Mouse (Mus musculus): ENCODE measurements around the gene Cers1. TPM values are rescaled to one million over a fixed set of nuclear protein-coding genes. Genes with fewer than 3 reads are reported as not detected.

Cers1 gene
- polyA plus RNA-seq, 1 experiment: not detected

GRCm38 (mm10) chr8:70343696-70344095 is 28.1 kb downstream of the Cers1 start:
- Histone ChIP-seq H3K4me1 (ENCODE audit: control insufficient read depth) (peaks cover 47% of the 10 kb centered on the region), H3K9me3 (ENCODE audit: control insufficient read depth, low read length) (no peaks in the 10 kb centered on the region), H3K36me3 (ENCODE audit: control insufficient read depth) (peaks cover 98% of the 10 kb centered on the region), H3K27me3 (ENCODE audit: control insufficient read depth) (no peaks in the 10 kb centered on the region), H3K4me3 (replicated peaks) (no peak overlapping the region)
- TF ChIP-seq GATA1 (IDR thresholded peaks at IDR 0.05; ENCODE audit: low read length) (no peak), TAL1 (IDR thresholded peaks at IDR 0.05; ENCODE audit: low read length) (no peak)

DNA sequence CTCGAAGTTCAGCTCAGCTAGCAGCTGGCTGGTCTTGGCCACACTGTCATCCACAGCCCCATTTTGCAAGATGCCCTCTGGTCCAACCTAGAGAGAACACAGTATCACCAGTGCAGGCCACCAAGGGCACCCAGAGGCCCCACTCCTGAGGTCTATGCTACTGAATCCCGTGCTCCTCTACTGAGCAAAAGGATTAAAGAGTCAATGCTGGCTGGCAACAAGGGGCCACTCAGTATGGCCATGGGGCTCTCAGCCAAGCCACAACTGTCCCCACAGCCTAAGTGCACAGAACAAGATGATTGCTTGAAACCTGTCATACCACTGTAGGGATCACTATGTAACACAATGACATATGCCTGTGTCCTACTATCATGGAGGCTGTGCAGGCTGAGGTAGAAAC is 28.7 kb downstream of the Cers1 start:
- H3K36me3 ChIP-seq (ENCODE audit: control insufficient read depth): peaks cover 98% of the 10 kb centered on the region
- no peaks in the 10 kb centered on the region for H3K27me3 ChIP-seq (ENCODE audit: control insufficient read depth)
- peaks cover 53% of the 10 kb centered on the region for H3K4me1 ChIP-seq (ENCODE audit: control insufficient read depth)
- TF ChIP-seq TAL1 (IDR thresholded peaks at IDR 0.05; ENCODE audit: low read length) (no peak), GATA1 (IDR thresholded peaks at IDR 0.05; ENCODE audit: low read length) (no peak)
- no peaks in the 10 kb centered on the region for H3K9me3 ChIP-seq (ENCODE audit: control insufficient read depth, low read length)
- H3K4me3 ChIP-seq (replicated peaks): no peak overlapping the region

GRCm38 (mm10) chr8:70347443-70347842 is 31.9 kb downstream of the Cers1 start:
- H3K36me3 ChIP-seq (ENCODE audit: control insufficient read depth): peaks cover 96% of the 10 kb centered on the region

GRCm38 (mm10) chr8:70347860-70348420 is 32.4 kb downstream of the Cers1 start:
- Histone ChIP-seq H3K27me3 (ENCODE audit: control insufficient read depth) (no peaks in the 10 kb centered on the region), H3K9me3 (ENCODE audit: control insufficient read depth, low read length) (no peaks in the 10 kb centered on the region), H3K36me3 (ENCODE audit: control insufficient read depth) (peaks cover 91% of the 10 kb centered on the region), H3K4me1 (ENCODE audit: control insufficient read depth) (peaks cover 84% of the 10 kb centered on the region), H3K4me3 (replicated peaks) (peak overlapping the region; percentile 28)
- no peak for TF ChIP-seq GATA1 (IDR thresholded peaks at IDR 0.05; ENCODE audit: low read length)
- TF ChIP-seq TAL1 (IDR thresholded peaks at IDR 0.05; ENCODE audit: low read length): no peak

More at GRCm38 (mm10) chr8:70347443-70347842, 31.9 kb downstream of the Cers1 start:
- H3K9me3 ChIP-seq (ENCODE audit: control insufficient read depth, low read length): no peaks in the 10 kb centered on the region
- H3K27me3 ChIP-seq (ENCODE audit: control insufficient read depth): no peaks in the 10 kb centered on the region
- no peak overlapping the region for H3K4me3 ChIP-seq (replicated peaks)
- TF ChIP-seq TAL1 (IDR thresholded peaks at IDR 0.05; ENCODE audit: low read length) (no peak), GATA1 (IDR thresholded peaks at IDR 0.05; ENCODE audit: low read length) (no peak)
- H3K4me1 ChIP-seq (ENCODE audit: control insufficient read depth): peaks cover 84% of the 10 kb centered on the region

- Histone ChIP-seq H3K9me3 (ENCODE audit: control insufficient read depth, low read length) (no peaks in the 10 kb centered on the region), H3K36me3 (ENCODE audit: control insufficient read depth) (peaks cover 59% of the 10 kb centered on the region), H3K4me3 (replicated peaks) (peak overlapping the region; percentile 89), H3K4me1 (ENCODE audit: control insufficient read depth) (peaks cover 86% of the 10 kb centered on the region), H3K27me3 (ENCODE audit: control insufficient read depth) (no peaks in the 10 kb centered on the region)
- TF ChIP-seq TAL1 (IDR thresholded peaks at IDR 0.05; ENCODE audit: low read length): no peak
These were observed 35.7 kb downstream of the Cers1 start for GRCm38 (mm10) chr8:70351035-70351999.

GRCm38 (mm10) chr8:70352000-70352384 is 36.4 kb downstream of the Cers1 start:
- peak overlapping the region; percentile 89 for H3K4me3 ChIP-seq (replicated peaks)
- no peaks in the 10 kb centered on the region for H3K27me3 ChIP-seq (ENCODE audit: control insufficient read depth)
- peaks cover 2% of the 10 kb centered on the region; the same call in 1 of the 2 replicates for H3K9me3 ChIP-seq (ENCODE audit: control insufficient read depth, low read length)
- TF ChIP-seq GATA1 (IDR thresholded peaks at IDR 0.05; ENCODE audit: low read length): no peak
- TF ChIP-seq TAL1 (IDR thresholded peaks at IDR 0.05; ENCODE audit: low read length): no peak
- peaks cover 88% of the 10 kb centered on the region for H3K4me1 ChIP-seq (ENCODE audit: control insufficient read depth)
- H3K36me3 ChIP-seq (ENCODE audit: control insufficient read depth): peaks cover 52% of the 10 kb centered on the region

- TF ChIP-seq GATA1 (IDR thresholded peaks at IDR 0.05; ENCODE audit: low read length) (no peak), TAL1 (IDR thresholded peaks at IDR 0.05; ENCODE audit: low read length) (no peak)
- peak overlapping the region; percentile 89 for H3K4me3 ChIP-seq (replicated peaks)
- peaks cover 45% of the 10 kb centered on the region for H3K36me3 ChIP-seq (ENCODE audit: control insufficient read depth)
- peaks cover 2% of the 10 kb centered on the region; the same call in 1 of the 2 replicates for H3K9me3 ChIP-seq (ENCODE audit: control insufficient read depth, low read length)
- H3K27me3 ChIP-seq (ENCODE audit: control insufficient read depth): no peaks in the 10 kb centered on the region
- H3K4me1 ChIP-seq (ENCODE audit: control insufficient read depth): peaks cover 88% of the 10 kb centered on the region
These were observed 37.1 kb downstream of the Cers1 start for GRCm38 (mm10) chr8:70352657-70353151.

GRCm38 (mm10) chr8:70353194-70353817 is 37.7 kb downstream of the Cers1 start, which contains the start of gene Upf1:
Gene Upf1 (minus strand): TSS chr8:70353278.
- Histone ChIP-seq H3K9me3 (ENCODE audit: control insufficient read depth, low read length) (peaks cover 2% of the 10 kb centered on the region; the same call in 1 of the 2 replicates), H3K27me3 (ENCODE audit: control insufficient read depth) (no peaks in the 10 kb centered on the region), H3K4me3 (replicated peaks) (peak within 1 kb of the TSS; percentile 89), H3K36me3 (ENCODE audit: control insufficient read depth) (peaks cover 39% of the 10 kb centered on the region), H3K4me1 (ENCODE audit: control insufficient read depth) (peaks cover 87% of the 10 kb centered on the region)
- TF ChIP-seq GATA1 (IDR thresholded peaks at IDR 0.05; ENCODE audit: low read length): no peak
- TF ChIP-seq TAL1 (IDR thresholded peaks at IDR 0.05; ENCODE audit: low read length): peak; percentile 32; the same call in 1 of the 3 replicates
